Comparison of ENCODE assay signal across 9 mouse cellular contexts in genomic region chr17:87200721-87201242, GRCm38 (mm10).
DNase-seq lines count a peak whose midpoint lies in the region; ATAC-seq and TF ChIP-seq lines count a peak whose summit lies in the region.
"Had no signal": no experiment of that assay in that cellular context is flagged by ENCODE, and none has a peak within 500 bp of the region (broad histone marks: within the 10 kb centered on the region; RNA-seq: fewer than 3 reads in every experiment).

No protein-coding gene starts in this region.

- H3K4me3 ChIP-seq in CH12.LX (replicated peaks in 1 of 3; ENCODE audit: low read depth in 2 of 3, low read length in 2 of 3, poor library complexity in 1 of 3): no peak overlapping the region
- no peak overlapping the region for H3K4me3 ChIP-seq in heart, embryonic 16.5 days (ENCODE audit: low read length)
- H3K4me3 ChIP-seq: erythroblast, embryonic 14.5 days had no signal

- H3K4me1 ChIP-seq in CH12.LX (ENCODE audit: control insufficient read depth in 1 of 2, insufficient read depth in 2 of 2): peaks cover 40 to 55% of the 10 kb centered on the region in 2 experiments
- H3K4me1 ChIP-seq in heart, embryonic 16.5 days (ENCODE audit: control insufficient read depth, insufficient read depth, low read length): peaks cover 37% of the 10 kb centered on the region

- TF ChIP-seq RAD21 in CH12.LX (IDR thresholded peaks at IDR 0.05; ENCODE audit: low read depth, low read length): no peak

- no peaks in the 10 kb centered on the region for H3K27me3 ChIP-seq in CH12.LX (replicated peaks)
- no peaks in the 10 kb centered on the region for H3K27me3 ChIP-seq in heart, embryonic 16.5 days (ENCODE audit: control insufficient read depth, insufficient read depth, low read length)

- WGBS in heart, embryonic 16.5 days: 46% methylated on average over 3 of the region's 3 CpGs

- H3K9me3 ChIP-seq in CH12.LX (replicated peaks; ENCODE audit: low read length): no peaks in the 10 kb centered on the region
- H3K9me3 ChIP-seq in heart, embryonic 16.5 days (replicated peaks; ENCODE audit: control insufficient read depth, low read length): no peaks in the 10 kb centered on the region

- TF ChIP-seq EP300 in CH12.LX (IDR thresholded peaks at IDR 0.05; ENCODE audit: low read length): no peak

- no peak for TF ChIP-seq CTCF in CH12.LX (conservative IDR thresholded peaks at IDR 0.05 in 1 of 2, IDR thresholded peaks at IDR 0.05 in 1 of 2; ENCODE audit: low read depth in 2 of 2, low read length in 2 of 2)

- no peaks in the 10 kb centered on the region for H3K36me3 ChIP-seq in CH12.LX (replicated peaks in 1 of 2; ENCODE audit: control insufficient read depth in 1 of 2, insufficient read depth in 1 of 2, low read length in 1 of 2)
- H3K36me3 ChIP-seq in heart, embryonic 16.5 days (ENCODE audit: control insufficient read depth, insufficient read depth): no peaks in the 10 kb centered on the region

- peak; percentile 12 for DNase-seq in cerebellum, adult 11-12 months
- DNase-seq in CH12.LX (ENCODE audit: extremely low read depth): peak; percentile 30
- peak; percentile 48 for DNase-seq in embryo, embryonic 11.5 days (ENCODE audit: low read depth, low spot score)
- DNase-seq in kidney, postnatal 14 days: peak; percentile 82
- DNase-seq in testis, postnatal 14 days (ENCODE audit: low spot score): peak; percentile 74

- no peak overlapping the region for H3K27ac ChIP-seq in CH12.LX (ENCODE audit: insufficient read depth, low read depth)
- H3K27ac ChIP-seq in heart, embryonic 16.5 days (ENCODE audit: low read length): peak overlapping the region; percentile 60

- no peak overlapping the region for H3K9ac ChIP-seq in CH12.LX (ENCODE audit: insufficient read depth, low read depth)
- H3K9ac ChIP-seq in heart, embryonic 16.5 days (ENCODE audit: low read length): no peak overlapping the region

- no peak for ATAC-seq in cerebellum, adult (ENCODE audit: insufficient number of reproducible peaks, low FRiP score, low TSS enrichment)
- peak; percentile 50 for ATAC-seq in heart, embryonic 16.5 days (replicated peaks; ENCODE audit: extremely low read depth, insufficient read depth, low FRiP score)
- peak; percentile 34; the same call in 1 of the 2 replicates for ATAC-seq in megakaryocyte progenitor cell, adult 5-6 weeks (replicated peaks; ENCODE audit: poor library complexity)

- no peak for TF ChIP-seq POLR2A in CH12.LX (IDR thresholded peaks at IDR 0.05; ENCODE audit: low read depth, low read length)

- dilution Hi-C loops in CH12.LX (cut with MboI; ENCODE audit: extremely low pct_ligation_motif_present, extremely low pct_unique_long_range_greater_than_20kb, low sequenced_read_pairs): no loop called here

- H3K79me2 ChIP-seq in CH12.LX (replicated peaks; ENCODE audit: control insufficient read depth, extremely low read depth, insufficient read depth, poor library complexity, severe bottlenecking): no peaks in the 10 kb centered on the region

- in situ Hi-C loops in CH12.LX (cut with MboI; ENCODE audit: low pct_ligation_motif_present, low pct_unique_long_range_greater_than_20kb, low sequenced_read_pairs): no loop called here

- no peak overlapping the region for H3K4me2 ChIP-seq in CH12.LX (ENCODE audit: insufficient read depth, low read depth, poor library complexity, severe bottlenecking)
- H3K4me2 ChIP-seq in heart, embryonic 16.5 days (ENCODE audit: low read depth, low read length): no peak overlapping the region

TF ChIP-seq in CH12.LX, 34 proteins besides CTCF, POLR2A, EP300 and RAD21:
- TF ChIP-seq KAT2A (IDR thresholded peaks at IDR 0.05; ENCODE audit: insufficient replicate concordance, low read length) (no peak), HCFC1 (IDR thresholded peaks at IDR 0.05; ENCODE audit: low read depth, low read length) (no peak), IRF4 (IDR thresholded peaks at IDR 0.05; ENCODE audit: low read depth, low read length) (peak; percentile 23; the same call in 1 of the 2 replicates), CHD1 (IDR thresholded peaks at IDR 0.05; ENCODE audit: low read depth, low read length) (no peak)
TF ChIP-seq in CH12.LX: peak in this region for 1.

Comparison
In these comparisons a context has a peak if more than half of its experiments do, and no peak if none do; other contexts are left out.
1. DNase-seq: peak in every context shown above with its lines; median percentile 82 in kidney, postnatal 14 days; 74 in testis, postnatal 14 days; 48 in embryo, embryonic 11.5 days; 30 in CH12.LX; 12 in cerebellum, adult 11-12 months.